Mouse (Mus musculus): Measurements from ENCODE around the gene Rps3.

GRCm38 (mm10) chr7:99428836-99429235 lies 54.7 kb downstream of the Rps3 start:
- no peak for TF ChIP-seq FLI1 (IDR thresholded peaks at IDR 0.05; ENCODE audit: low read length)
- TF ChIP-seq GATA1 (IDR thresholded peaks at IDR 0.05; ENCODE audit: borderline replicate concordance, low read length): no peak

All from megakaryocyte, embryonic 14.5 days (primary cell).